Mouse (Mus musculus) C2C12 (cell line): Measurements from ENCODE around the gene Fbxl17.

Experiments used
- CTCF ChIP-seq: IDR thresholded peaks from one replicate; pipeline ENCODE4 v1.5.1; 2011; ENCODE audit not compliant: control insufficient read depth, insufficient read depth, insufficient read length
- MAX ChIP-seq: IDR thresholded peaks from one replicate; pipeline ENCODE4 v1.6.1; 2011; ENCODE audit warnings: mild to moderate bottlenecking, control low read depth
- MYOD1 ChIP-seq: IDR thresholded peaks from one replicate; pipeline ENCODE4 v1.6.1; 2011; ENCODE audit warnings: low read depth; ENCODE audit not compliant: control insufficient read depth, insufficient read length
- USF1 ChIP-seq: IDR thresholded peaks from one replicate; pipeline ENCODE4 v1.6.1; 2011; ENCODE audit warnings: low read depth, mild to moderate bottlenecking, control low read depth, moderate library complexity

DNA sequence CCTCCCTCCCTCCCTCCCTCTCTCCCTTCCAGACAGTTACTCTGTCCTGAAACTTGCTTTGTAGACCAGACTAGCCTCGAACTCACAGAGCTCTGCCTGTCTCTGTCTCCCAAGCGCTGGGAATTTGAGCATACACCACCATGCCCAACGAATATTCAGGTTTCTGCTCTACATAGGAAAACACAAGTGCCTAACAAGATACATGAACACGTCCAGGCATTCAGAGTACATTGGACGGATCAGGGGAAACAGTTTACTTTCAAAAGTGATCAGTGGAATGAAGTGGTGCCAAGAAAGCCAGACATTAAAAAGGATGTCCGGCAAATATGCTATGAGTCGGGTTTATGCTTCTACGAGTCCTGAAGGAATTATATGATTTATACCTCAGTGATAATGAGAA lies 263.6 kb downstream of the Fbxl17 start:
- TF ChIP-seq CTCF (no peak), MAX (no peak), USF1 (no peak), MYOD1 (no peak)
